Mouse (Mus musculus) ES-E14 (cell line): ENCODE results near the gene Tmco3.

ENCODE experiments used
- CHD2 ChIP-seq: IDR thresholded peaks from 2 replicates; pipeline ENCODE4 v1.6.1; 2014; ENCODE audit warnings: mild to moderate bottlenecking, low read depth, low read length, inconsistent platforms
- HCFC1 ChIP-seq: IDR thresholded peaks from 2 replicates; pipeline ENCODE4 v1.6.1; 2012; ENCODE audit warnings: low read length, inconsistent platforms, borderline replicate concordance; ENCODE audit not compliant: insufficient read depth
- MAFK ChIP-seq: IDR thresholded peaks from 2 replicates; pipeline ENCODE4 v1.6.1; 2014; ENCODE audit warnings: mild to moderate bottlenecking, low read depth, low read length, inconsistent platforms; ENCODE audit not compliant: insufficient read depth
- ZC3H11A ChIP-seq: IDR thresholded peaks from 2 replicates; pipeline ENCODE4 v1.6.1; 2012; ENCODE audit warnings: low read depth, mild to moderate bottlenecking, inconsistent platforms, low read length, borderline replicate concordance

DNA sequence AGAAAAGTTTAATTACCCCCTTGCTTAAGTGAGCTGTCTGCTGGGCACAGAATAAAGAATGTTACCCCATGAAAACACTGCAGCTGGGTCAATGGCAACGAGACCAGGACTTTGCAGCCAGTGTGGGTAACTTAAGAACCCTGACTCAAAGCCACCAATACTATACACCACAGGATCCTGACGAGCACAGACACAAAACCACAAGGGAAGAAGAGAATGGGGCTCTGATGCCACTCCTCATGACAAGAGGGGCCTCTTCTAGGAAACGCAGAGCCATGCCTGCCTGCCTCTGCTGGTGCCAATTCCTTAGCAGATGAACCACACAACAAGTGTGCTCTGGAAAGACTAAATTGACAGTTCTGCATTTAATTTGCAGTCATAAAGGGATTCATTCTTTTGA lies 24.6 kb upstream of the Tmco3 start:
- TF ChIP-seq ZC3H11A (no peak), MAFK (no peak), CHD2 (no peak), HCFC1 (no peak)
